Mouse (Mus musculus): ENCODE measurements around the gene Pcgf3. TPM values are rescaled to one million over a fixed set of nuclear protein-coding genes. Genes with fewer than 3 reads are reported as not detected.

Pcgf3 gene
- polyA plus RNA-seq, 1 experiment from 2014 or later: 34.0 TPM

- ATAC-seq (ENCODE audit: insufficient number of reproducible peaks, insufficient read depth, low FRiP score, low read depth): no peak
- Histone ChIP-seq H3K9me3 (ENCODE audit: control insufficient read depth, low read depth, low read length) (no peaks in the 10 kb centered on the region), H3K4me3 (ENCODE audit: low read depth, low read length) (peak overlapping the region; percentile 96), H3K4me2 (replicated peaks; ENCODE audit: low read depth, low read length) (peak overlapping the region; percentile 98), H3K27me3 (ENCODE audit: control insufficient read depth, insufficient read depth, low read length) (no peaks in the 10 kb centered on the region), H3K9ac (replicated peaks; ENCODE audit: low read depth, low read length) (no peak overlapping the region), H3K4me1 (ENCODE audit: control insufficient read depth, insufficient read depth, low read length) (peaks cover 17% of the 10 kb centered on the region), H3K27ac (ENCODE audit: low read length) (no peak overlapping the region), H3K36me3 (ENCODE audit: control insufficient read depth, insufficient read depth, low read length) (no peaks in the 10 kb centered on the region)
- WGBS: 34% methylated on average over 6 of the region's 6 CpGs
These were observed 571 bp upstream of the Pcgf3 start for GRCm38 (mm10) chr5:108460461-108460860.

GRCm38 (mm10) chr5:108462446-108462845 is 1.4 kb downstream of the Pcgf3 start:
- Histone ChIP-seq H3K4me2 (replicated peaks; ENCODE audit: low read depth, low read length) (peak overlapping the region; percentile 98), H3K27me3 (ENCODE audit: control insufficient read depth, insufficient read depth, low read length) (no peaks in the 10 kb centered on the region), H3K36me3 (ENCODE audit: control insufficient read depth, insufficient read depth, low read length) (no peaks in the 10 kb centered on the region), H3K27ac (ENCODE audit: low read length) (no peak overlapping the region; the same call in 1 of the 2 replicates), H3K9me3 (ENCODE audit: control insufficient read depth, low read depth, low read length) (no peaks in the 10 kb centered on the region), H3K9ac (replicated peaks; ENCODE audit: low read depth, low read length) (peak overlapping the region; percentile 99), H3K4me1 (ENCODE audit: control insufficient read depth, insufficient read depth, low read length) (peaks cover 17% of the 10 kb centered on the region), H3K4me3 (ENCODE audit: low read depth, low read length) (peak overlapping the region; percentile 96)
- WGBS: 31% methylated on average over 4 of the region's 4 CpGs
- no peak for ATAC-seq (ENCODE audit: insufficient number of reproducible peaks, insufficient read depth, low FRiP score, low read depth)

GRCm38 (mm10) chr5:108465131-108465891 is 4.3 kb downstream of the Pcgf3 start:
- ATAC-seq (ENCODE audit: insufficient number of reproducible peaks, insufficient read depth, low FRiP score, low read depth): no peak
- peaks cover 17% of the 10 kb centered on the region for H3K4me1 ChIP-seq (ENCODE audit: control insufficient read depth, insufficient read depth, low read length)
- H3K27me3 ChIP-seq (ENCODE audit: control insufficient read depth, insufficient read depth, low read length): no peaks in the 10 kb centered on the region
- no peak overlapping the region for H3K4me3 ChIP-seq (ENCODE audit: low read depth, low read length)
- 80% methylated on average over 6 of the region's 6 CpGs for WGBS
- H3K27ac ChIP-seq (ENCODE audit: low read length): no peak overlapping the region
- no peak overlapping the region for H3K9ac ChIP-seq (replicated peaks; ENCODE audit: low read depth, low read length)
- H3K9me3 ChIP-seq (ENCODE audit: control insufficient read depth, low read depth, low read length): no peaks in the 10 kb centered on the region
- H3K36me3 ChIP-seq (ENCODE audit: control insufficient read depth, insufficient read depth, low read length): no peaks in the 10 kb centered on the region
- no peak overlapping the region for H3K4me2 ChIP-seq (replicated peaks; ENCODE audit: low read depth, low read length)

GRCm38 (mm10) chr5:108466647-108467046 is 5.6 kb downstream of the Pcgf3 start:
- no peaks in the 10 kb centered on the region for H3K9me3 ChIP-seq (ENCODE audit: control insufficient read depth, low read depth, low read length)
- no peak overlapping the region for H3K4me3 ChIP-seq (ENCODE audit: low read depth, low read length)
- no peak for ATAC-seq (ENCODE audit: insufficient number of reproducible peaks, insufficient read depth, low FRiP score, low read depth)
- H3K27me3 ChIP-seq (ENCODE audit: control insufficient read depth, insufficient read depth, low read length): no peaks in the 10 kb centered on the region
- H3K27ac ChIP-seq (ENCODE audit: low read length): no peak overlapping the region
- no peak overlapping the region for H3K4me2 ChIP-seq (replicated peaks; ENCODE audit: low read depth, low read length)
- 97% methylated on average over 1 of the region's 1 CpGs for WGBS
- H3K4me1 ChIP-seq (ENCODE audit: control insufficient read depth, insufficient read depth, low read length): peaks cover 17% of the 10 kb centered on the region
- peaks cover 2% of the 10 kb centered on the region; the same call in 1 of the 2 replicates for H3K36me3 ChIP-seq (ENCODE audit: control insufficient read depth, insufficient read depth, low read length)
- H3K9ac ChIP-seq (replicated peaks; ENCODE audit: low read depth, low read length): no peak overlapping the region

- Histone ChIP-seq H3K36me3 (ENCODE audit: control insufficient read depth, insufficient read depth, low read length) (peaks cover 32% of the 10 kb centered on the region), H3K9ac (replicated peaks; ENCODE audit: low read depth, low read length) (no peak overlapping the region), H3K27ac (ENCODE audit: low read length) (no peak overlapping the region), H3K4me1 (ENCODE audit: control insufficient read depth, insufficient read depth, low read length) (no peaks in the 10 kb centered on the region; the same call in 1 of the 2 replicates), H3K4me3 (ENCODE audit: low read depth, low read length) (no peak overlapping the region), H3K4me2 (replicated peaks; ENCODE audit: low read depth, low read length) (no peak overlapping the region), H3K9me3 (ENCODE audit: control insufficient read depth, low read depth, low read length) (no peaks in the 10 kb centered on the region), H3K27me3 (ENCODE audit: control insufficient read depth, insufficient read depth, low read length) (no peaks in the 10 kb centered on the region)
- 74% methylated on average over 7 of the region's 7 CpGs for WGBS
- ATAC-seq (ENCODE audit: insufficient number of reproducible peaks, insufficient read depth, low FRiP score, low read depth): no peak
These were observed 8.6 kb downstream of the Pcgf3 start for GRCm38 (mm10) chr5:108469617-108470016.

GRCm38 (mm10) chr5:108473737-108474136 is 12.7 kb downstream of the Pcgf3 start:
- Histone ChIP-seq H3K36me3 (ENCODE audit: control insufficient read depth, insufficient read depth, low read length) (peaks cover 69% of the 10 kb centered on the region), H3K9ac (replicated peaks; ENCODE audit: low read depth, low read length) (no peak overlapping the region), H3K27me3 (ENCODE audit: control insufficient read depth, insufficient read depth, low read length) (no peaks in the 10 kb centered on the region), H3K27ac (ENCODE audit: low read length) (no peak overlapping the region), H3K4me2 (replicated peaks; ENCODE audit: low read depth, low read length) (no peak overlapping the region), H3K4me3 (ENCODE audit: low read depth, low read length) (no peak overlapping the region), H3K9me3 (ENCODE audit: control insufficient read depth, low read depth, low read length) (no peaks in the 10 kb centered on the region), H3K4me1 (ENCODE audit: control insufficient read depth, insufficient read depth, low read length) (no peaks in the 10 kb centered on the region)
- ATAC-seq (ENCODE audit: insufficient number of reproducible peaks, insufficient read depth, low FRiP score, low read depth): no peak
- WGBS: 84% methylated on average over 4 of the region's 4 CpGs

GRCm38 (mm10) chr5:108475977-108476376 is 14.9 kb downstream of the Pcgf3 start:
- Histone ChIP-seq H3K27me3 (ENCODE audit: control insufficient read depth, insufficient read depth, low read length) (no peaks in the 10 kb centered on the region), H3K9ac (replicated peaks; ENCODE audit: low read depth, low read length) (no peak overlapping the region), H3K27ac (ENCODE audit: low read length) (no peak overlapping the region), H3K4me2 (replicated peaks; ENCODE audit: low read depth, low read length) (no peak overlapping the region), H3K4me3 (ENCODE audit: low read depth, low read length) (no peak overlapping the region), H3K4me1 (ENCODE audit: control insufficient read depth, insufficient read depth, low read length) (no peaks in the 10 kb centered on the region), H3K36me3 (ENCODE audit: control insufficient read depth, insufficient read depth, low read length) (peaks cover 75% of the 10 kb centered on the region), H3K9me3 (ENCODE audit: control insufficient read depth, low read depth, low read length) (no peaks in the 10 kb centered on the region)
- WGBS: 92% methylated on average over 3 of the region's 3 CpGs
- ATAC-seq (ENCODE audit: insufficient number of reproducible peaks, insufficient read depth, low FRiP score, low read depth): no peak

GRCm38 (mm10) chr5:108483006-108483405 is 22.0 kb downstream of the Pcgf3 start:
- Histone ChIP-seq H3K27ac (ENCODE audit: low read length) (no peak overlapping the region), H3K4me2 (replicated peaks; ENCODE audit: low read depth, low read length) (no peak overlapping the region), H3K4me3 (ENCODE audit: low read depth, low read length) (no peak overlapping the region), H3K9ac (replicated peaks; ENCODE audit: low read depth, low read length) (no peak overlapping the region), H3K27me3 (ENCODE audit: control insufficient read depth, insufficient read depth, low read length) (no peaks in the 10 kb centered on the region), H3K4me1 (ENCODE audit: control insufficient read depth, insufficient read depth, low read length) (no peaks in the 10 kb centered on the region), H3K36me3 (ENCODE audit: control insufficient read depth, insufficient read depth, low read length) (peaks cover 28% of the 10 kb centered on the region), H3K9me3 (ENCODE audit: control insufficient read depth, low read depth, low read length) (no peaks in the 10 kb centered on the region)
- no peak for ATAC-seq (ENCODE audit: insufficient number of reproducible peaks, insufficient read depth, low FRiP score, low read depth)
- 90% methylated on average over 6 of the region's 6 CpGs for WGBS

- Histone ChIP-seq H3K4me3 (ENCODE audit: low read depth, low read length) (no peak overlapping the region), H3K27me3 (ENCODE audit: control insufficient read depth, insufficient read depth, low read length) (no peaks in the 10 kb centered on the region), H3K4me2 (replicated peaks; ENCODE audit: low read depth, low read length) (no peak overlapping the region), H3K4me1 (ENCODE audit: control insufficient read depth, insufficient read depth, low read length) (no peaks in the 10 kb centered on the region), H3K27ac (ENCODE audit: low read length) (no peak overlapping the region), H3K9ac (replicated peaks; ENCODE audit: low read depth, low read length) (no peak overlapping the region), H3K36me3 (ENCODE audit: control insufficient read depth, insufficient read depth, low read length) (peaks cover 32% of the 10 kb centered on the region), H3K9me3 (ENCODE audit: control insufficient read depth, low read depth, low read length) (no peaks in the 10 kb centered on the region)
- no peak for ATAC-seq (ENCODE audit: insufficient number of reproducible peaks, insufficient read depth, low FRiP score, low read depth)
- WGBS: 98% methylated on average over 2 of the region's 2 CpGs
These were observed 24.2 kb downstream of the Pcgf3 start for GRCm38 (mm10) chr5:108485239-108485638.
